Mouse (Mus musculus) stomach, postnatal 0 days (tissue): ENCODE measurements around the gene Fgfr1op2.

ENCODE experiments used
- CTCF ChIP-seq: IDR thresholded peaks from 2 replicates; pipeline ENCODE4 v1.5.1; 2016; ENCODE audit warnings: antibody characterized with exemption, low read depth, mild to moderate bottlenecking, moderate library complexity
- EP300 ChIP-seq: optimal IDR thresholded peaks from 2 replicates; pipeline ENCODE3; 2016; ENCODE audit warnings: antibody characterized with exemption

- TF ChIP-seq CTCF = no peak
- TF ChIP-seq EP300 = no peak
Measured at GRCm38 (mm10) chr6:146578586-146578985, 1.6 kb downstream of the Fgfr1op2 start.
